ENCODE assay signal across 20 mouse cellular contexts in the genomic region with DNA sequence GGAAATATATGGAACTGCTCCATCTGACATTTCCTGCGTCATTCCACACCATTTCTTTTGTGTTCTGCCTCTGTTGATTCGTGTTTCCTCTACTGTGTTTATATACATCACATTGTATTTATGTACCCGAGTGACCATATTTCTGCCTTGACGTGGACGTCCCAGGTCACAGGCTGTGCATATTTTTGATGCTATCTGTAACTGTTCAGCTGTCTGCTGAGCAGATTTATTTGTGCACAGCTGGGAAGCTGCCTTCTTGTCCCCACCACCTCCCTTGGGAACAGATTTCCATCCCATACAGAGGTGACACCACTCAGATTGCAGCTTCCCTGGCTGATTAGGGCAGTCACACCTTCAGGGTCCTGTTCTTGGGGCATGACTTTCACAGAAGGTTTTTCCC.
DNase-seq lines count a peak whose midpoint lies in the region; ATAC-seq lines count a peak whose summit lies in the region.
"Had no signal": no experiment of that assay in that cellular context is flagged by ENCODE, and none has a peak within 500 bp of the region (broad histone marks: within the 10 kb centered on the region; RNA-seq: fewer than 3 reads in every experiment).

No protein-coding gene starts in this region.

- H3K27me3 ChIP-seq in hindbrain, embryonic 11.5 days (ENCODE audit: control insufficient read depth, insufficient read depth, low read length) = no peaks in the 10 kb centered on the region
- no peaks in the 10 kb centered on the region for H3K27me3 ChIP-seq in hindbrain, embryonic 13.5 days
- H3K27me3 ChIP-seq in midbrain, embryonic 10.5 days (ENCODE audit: low read depth, poor library complexity, severe bottlenecking) = no peaks in the 10 kb centered on the region
- H3K27me3 ChIP-seq in midbrain, embryonic 14.5 days (ENCODE audit: control insufficient read depth, insufficient read depth, low read length) = no peaks in the 10 kb centered on the region
- H3K27me3 ChIP-seq: limb, embryonic 15.5 days; neural tube, embryonic 13.5 days had no signal

- no peaks in the 10 kb centered on the region for H3K9me3 ChIP-seq in hindbrain, embryonic 11.5 days (ENCODE audit: control insufficient read depth, low read length)
- no peaks in the 10 kb centered on the region for H3K9me3 ChIP-seq in hindbrain, embryonic 13.5 days
- H3K9me3 ChIP-seq in midbrain, embryonic 10.5 days (replicated peaks) = no peaks in the 10 kb centered on the region
- no peaks in the 10 kb centered on the region for H3K9me3 ChIP-seq in midbrain, embryonic 14.5 days (ENCODE audit: control insufficient read depth, low read length)
- H3K9me3 ChIP-seq: limb, embryonic 15.5 days; neural tube, embryonic 13.5 days had no signal

- ATAC-seq in hindbrain, embryonic 11.5 days (ENCODE audit: low FRiP score) = no peak
- ATAC-seq in hindbrain, embryonic 13.5 days (ENCODE audit: low FRiP score) = no peak
- ATAC-seq in midbrain, embryonic 14.5 days (ENCODE audit: low FRiP score, low TSS enrichment) = no peak
- ATAC-seq: activated CD4-positive, CD25-positive, alpha-beta regulatory T cell, adult 4 months; forebrain, embryonic 16.5 days had no signal

- no peak overlapping the region for H3K4me2 ChIP-seq in hindbrain, embryonic 11.5 days (replicated peaks; ENCODE audit: low read depth, low read length)
- H3K4me2 ChIP-seq in hindbrain, embryonic 13.5 days = no peak overlapping the region
- H3K4me2 ChIP-seq in midbrain, embryonic 14.5 days (ENCODE audit: low read length) = no peak overlapping the region
- H3K4me2 ChIP-seq: heart, embryonic 11.5 days; limb, embryonic 15.5 days; neural tube, embryonic 13.5 days had no signal

- no peak overlapping the region for H3K4me3 ChIP-seq in hindbrain, embryonic 11.5 days (ENCODE audit: low read depth, low read length)
- H3K4me3 ChIP-seq in hindbrain, embryonic 13.5 days = no peak overlapping the region
- H3K4me3 ChIP-seq in midbrain, embryonic 10.5 days = no peak overlapping the region
- H3K4me3 ChIP-seq in midbrain, embryonic 14.5 days (replicated peaks; ENCODE audit: low read depth, low read length) = no peak overlapping the region
- H3K4me3 ChIP-seq: limb, embryonic 15.5 days; neural tube, embryonic 13.5 days had no signal

- H3K27ac ChIP-seq in hindbrain, embryonic 11.5 days (ENCODE audit: low read depth, low read length) = 0 out of 2 replicates have a peak overlapping the region, but pooled peaks have one; percentile 14
- H3K27ac ChIP-seq in hindbrain, embryonic 13.5 days = no peak overlapping the region; the same call in 1 of the 2 replicates
- peak overlapping the region; percentile 68 for H3K27ac ChIP-seq in midbrain, embryonic 10.5 days (replicated peaks)
- H3K27ac ChIP-seq in midbrain, embryonic 14.5 days (replicated peaks; ENCODE audit: low read depth, low read length) = no peak overlapping the region
- H3K27ac ChIP-seq: limb, embryonic 15.5 days; neural tube, embryonic 13.5 days had no signal

- 49% methylated on average over 5 of the region's 5 CpGs for WGBS in hindbrain, embryonic 11.5 days
- 38% methylated on average over 5 of the region's 5 CpGs for WGBS in hindbrain, embryonic 13.5 days
- WGBS in midbrain, embryonic 10.5 days = 80% methylated on average over 5 of the region's 5 CpGs
- 66% methylated on average over 5 of the region's 5 CpGs for WGBS in midbrain, embryonic 14.5 days

- H3K4me1 ChIP-seq in hindbrain, embryonic 11.5 days (replicated peaks; ENCODE audit: control insufficient read depth, insufficient read depth, low read length) = peaks cover 8% of the 10 kb centered on the region
- peaks cover 14% of the 10 kb centered on the region for H3K4me1 ChIP-seq in hindbrain, embryonic 13.5 days (replicated peaks)
- H3K4me1 ChIP-seq in midbrain, embryonic 10.5 days = peaks cover 19% of the 10 kb centered on the region
- H3K4me1 ChIP-seq in midbrain, embryonic 14.5 days (ENCODE audit: control insufficient read depth, insufficient read depth, low read length) = peaks cover 8% of the 10 kb centered on the region; the same call in 1 of the 2 replicates

- DNase-seq in embryo, embryonic 10 days (ENCODE audit: low spot score) = peak; percentile 36
- no peak for DNase-seq in embryo, embryonic 9.5 days (ENCODE audit: extremely low spot score)
- DNase-seq in hindbrain, embryonic 11.5 days (ENCODE audit: low spot score) = no peak
- no peak for DNase-seq in midbrain, embryonic 10.5 days (ENCODE audit: low spot score)
- DNase-seq in midbrain, embryonic 14.5 days = no peak
- peak; percentile 54 for DNase-seq in mesoderm, embryonic 11.5 days (ENCODE audit: low read depth, low spot score)
- no peak for DNase-seq in cerebellum, postnatal 4 days (ENCODE audit: low spot score in 2 of 2)
- DNase-seq: adrenal gland, postnatal 10 days; cerebellum, adult 9-10 months; heart, postnatal 14 days; kidney, adult 8-10 months; lung, postnatal 14 days; thymus, postnatal 14 days had no signal

- no peaks in the 10 kb centered on the region for H3K36me3 ChIP-seq in hindbrain, embryonic 11.5 days (ENCODE audit: control insufficient read depth, insufficient read depth, low read length)
- no peaks in the 10 kb centered on the region for H3K36me3 ChIP-seq in hindbrain, embryonic 13.5 days
- no peaks in the 10 kb centered on the region for H3K36me3 ChIP-seq in midbrain, embryonic 10.5 days
- no peaks in the 10 kb centered on the region for H3K36me3 ChIP-seq in midbrain, embryonic 14.5 days (ENCODE audit: control insufficient read depth, insufficient read depth, low read length)
- H3K36me3 ChIP-seq: G1E; limb, embryonic 15.5 days; neural tube, embryonic 13.5 days had no signal

- no peak overlapping the region for H3K9ac ChIP-seq in hindbrain, embryonic 11.5 days (ENCODE audit: low read depth, low read length)
- no peak overlapping the region for H3K9ac ChIP-seq in hindbrain, embryonic 13.5 days
- no peak overlapping the region for H3K9ac ChIP-seq in midbrain, embryonic 14.5 days (replicated peaks; ENCODE audit: low read length)
- H3K9ac ChIP-seq: limb, embryonic 15.5 days; neural tube, embryonic 13.5 days had no signal

Comparison
In these comparisons a context has a peak if more than half of its experiments do, and no peak if none do; other contexts are left out.
1. DNase-seq: peak in embryo, embryonic 10 days (single experiment) and mesoderm, embryonic 11.5 days (single experiment); none in embryo, embryonic 9.5 days (single experiment), hindbrain, embryonic 11.5 days (single experiment), midbrain, embryonic 10.5 days (single experiment), midbrain, embryonic 14.5 days (single experiment) and cerebellum, postnatal 4 days (0 of 2).
2. H3K27ac ChIP-seq: peak in hindbrain, embryonic 11.5 days (single experiment) and midbrain, embryonic 10.5 days (single experiment); none in hindbrain, embryonic 13.5 days (single experiment) and midbrain, embryonic 14.5 days (single experiment).